Mouse (Mus musculus): ENCODE results near the gene Pum1.
"Not testable (repeated sequence)": the region's sequence is repeated elsewhere in the genome, so short reads cannot be mapped to it uniquely, and the experiment has no call there.

Gene Pum1

GRCm38 (mm10) chr4:130662979-130663725 is at the start of gene Pum1:
Gene Pum1 (plus strand): TSS chr4:130663321.
- peak; percentile 95 for DNase-seq

GRCm38 (mm10) chr4:130629391-130629790 is 33.7 kb upstream of the Pum1 start:
- DNase-seq, result peak; percentile 59

- DNase-seq, result no peak
These were observed 32.8 kb upstream of the Pum1 start for GRCm38 (mm10) chr4:130630232-130630847.

GRCm38 (mm10) chr4:130635076-130635475 is 28.0 kb upstream of the Pum1 start:
- not testable (repeated sequence) for DNase-seq

GRCm38 (mm10) chr4:130636761-130637160 is 26.4 kb upstream of the Pum1 start:
- no peak for DNase-seq

- peak; percentile 25 for DNase-seq
These were observed 25.4 kb upstream of the Pum1 start for GRCm38 (mm10) chr4:130637488-130638422.

- peak; percentile 68 for DNase-seq
These were observed 22.9 kb upstream of the Pum1 start for GRCm38 (mm10) chr4:130640031-130640717.

GRCm38 (mm10) chr4:130642468-130642867 is 20.7 kb upstream of the Pum1 start:
- DNase-seq, result no peak

GRCm38 (mm10) chr4:130645426-130645825 is 17.7 kb upstream of the Pum1 start:
- no peak for DNase-seq

- no peak for DNase-seq
These were observed 11.8 kb upstream of the Pum1 start for GRCm38 (mm10) chr4:130651286-130651685.

GRCm38 (mm10) chr4:130652546-130652945 is 10.6 kb upstream of the Pum1 start:
- DNase-seq, result no peak

- DNase-seq, result no peak
These were observed 5.1 kb upstream of the Pum1 start for GRCm38 (mm10) chr4:130657820-130658565.

- DNase-seq, result no peak
These were observed 3.7 kb upstream of the Pum1 start for GRCm38 (mm10) chr4:130659470-130659869.

GRCm38 (mm10) chr4:130660106-130660505 is 3.0 kb upstream of the Pum1 start:
- DNase-seq, result no peak

- DNase-seq, result no peak
These were observed 2.0 kb upstream of the Pum1 start for GRCm38 (mm10) chr4:130661151-130661550.

GRCm38 (mm10) chr4:130662305-130662704 is 816 bp upstream of the Pum1 start:
- DNase-seq, result not testable (repeated sequence)

- DNase-seq, result peak; percentile 59
These were observed 785 bp downstream of the Pum1 start for GRCm38 (mm10) chr4:130663810-130664401.

- no peak for DNase-seq
These were observed 1.4 kb downstream of the Pum1 start for GRCm38 (mm10) chr4:130664414-130665029.

GRCm38 (mm10) chr4:130665176-130665575 is 2.1 kb downstream of the Pum1 start:
- no peak for DNase-seq

GRCm38 (mm10) chr4:130667686-130668085 is 4.6 kb downstream of the Pum1 start:
- no peak for DNase-seq

- no peak for DNase-seq
These were observed 5.4 kb downstream of the Pum1 start for GRCm38 (mm10) chr4:130668541-130668940.

Data from kidney, postnatal 10 days (tissue).